ENCODE assay signal across 13 mouse cellular contexts in the genomic region with DNA sequence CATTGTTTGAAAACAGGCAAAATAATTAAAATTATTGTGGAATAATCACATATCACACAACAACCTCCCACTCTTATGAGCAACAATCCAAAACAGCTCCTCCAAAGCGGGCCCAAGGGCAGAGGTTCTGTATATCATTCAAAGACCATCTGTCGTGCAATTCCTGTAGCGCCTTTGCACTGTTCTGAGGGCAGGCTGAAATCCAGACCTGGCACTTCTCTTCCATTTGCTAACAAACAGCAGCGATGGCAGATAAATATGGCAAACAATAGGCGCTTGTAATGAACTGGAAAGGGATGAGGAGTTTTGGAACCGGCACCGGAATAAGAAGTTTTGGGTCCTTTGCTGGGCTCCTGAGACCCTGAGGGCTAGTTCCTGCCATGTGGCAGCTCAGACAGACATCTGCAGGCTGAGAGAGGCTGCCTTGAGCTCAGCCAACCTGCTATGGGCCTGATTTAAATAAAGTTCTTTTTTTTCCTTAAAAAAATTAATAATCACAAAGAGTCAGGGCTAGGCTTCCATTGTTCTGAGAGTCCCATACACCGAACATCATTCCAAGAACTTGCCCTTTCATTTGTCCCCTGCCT.
DNase-seq lines count a peak whose midpoint lies in the region; ATAC-seq and TF ChIP-seq lines count a peak whose summit lies in the region.
"Had no signal": no experiment of that assay in that cellular context is flagged by ENCODE, and none has a peak within 500 bp of the region (broad histone marks: within the 10 kb centered on the region; RNA-seq: fewer than 3 reads in every experiment).

No protein-coding gene starts in this region.

- TF ChIP-seq CTCF in lung, postnatal 0 days (IDR thresholded peaks at IDR 0.05) = no peak

- H3K27me3 ChIP-seq in forebrain, embryonic 15.5 days = no peaks in the 10 kb centered on the region
- no peaks in the 10 kb centered on the region for H3K27me3 ChIP-seq in hindbrain, embryonic 15.5 days
- no peaks in the 10 kb centered on the region for H3K27me3 ChIP-seq in neural tube, embryonic 14.5 days (ENCODE audit: control insufficient read depth, insufficient read depth, low read length)
- H3K27me3 ChIP-seq in lung, postnatal 0 days (replicated peaks; ENCODE audit: insufficient read depth, low read length) = no peaks in the 10 kb centered on the region
- H3K27me3 ChIP-seq: intestine, embryonic 15.5 days had no signal

- no peak for TF ChIP-seq EP300 in lung, postnatal 0 days (IDR thresholded peaks at IDR 0.05)

- no peaks in the 10 kb centered on the region for H3K36me3 ChIP-seq in forebrain, embryonic 15.5 days
- H3K36me3 ChIP-seq in hindbrain, embryonic 15.5 days = no peaks in the 10 kb centered on the region
- H3K36me3 ChIP-seq in neural tube, embryonic 14.5 days (ENCODE audit: control insufficient read depth, insufficient read depth, low read length) = no peaks in the 10 kb centered on the region
- H3K36me3 ChIP-seq in lung, postnatal 0 days (ENCODE audit: insufficient read depth, low read length) = no peaks in the 10 kb centered on the region
- H3K36me3 ChIP-seq: G1E; intestine, embryonic 15.5 days had no signal

- ATAC-seq in forebrain, embryonic 15.5 days (replicated peaks) = peak; percentile 77
- peak; percentile 80 for ATAC-seq in hindbrain, embryonic 15.5 days (ENCODE audit: low FRiP score, low read depth)
- ATAC-seq in neural tube, embryonic 14.5 days (ENCODE audit: low read depth) = peak; percentile 72
- ATAC-seq in lung, postnatal 0 days = no peak
- ATAC-seq: intestine, embryonic 15.5 days had no signal

- no peak overlapping the region for H3K4me3 ChIP-seq in forebrain, embryonic 15.5 days
- H3K4me3 ChIP-seq in hindbrain, embryonic 15.5 days = no peak overlapping the region
- H3K4me3 ChIP-seq in neural tube, embryonic 14.5 days (ENCODE audit: low read depth, low read length) = no peak overlapping the region
- H3K4me3 ChIP-seq in lung, postnatal 0 days (ENCODE audit: low read depth, low read length) = no peak overlapping the region
- H3K4me3 ChIP-seq: gastrocnemius, adult 2 months; intestine, embryonic 15.5 days had no signal

- peak overlapping the region; percentile 16 for H3K27ac ChIP-seq in forebrain, embryonic 15.5 days (replicated peaks)
- peak overlapping the region; percentile 61 for H3K27ac ChIP-seq in hindbrain, embryonic 15.5 days (replicated peaks)
- peak overlapping the region; percentile 22; the same call in 1 of the 2 replicates for H3K27ac ChIP-seq in neural tube, embryonic 14.5 days (ENCODE audit: low read depth, low read length)
- no peak overlapping the region for H3K27ac ChIP-seq in lung, postnatal 0 days (ENCODE audit: low read length)
- H3K27ac ChIP-seq: gastrocnemius, adult 2 months; intestine, embryonic 15.5 days; kidney, postnatal 0 days had no signal

- no peak overlapping the region for H3K9ac ChIP-seq in forebrain, embryonic 15.5 days (replicated peaks)
- H3K9ac ChIP-seq in hindbrain, embryonic 15.5 days = no peak overlapping the region
- H3K9ac ChIP-seq in neural tube, embryonic 14.5 days (replicated peaks; ENCODE audit: low read depth, low read length) = no peak overlapping the region
- H3K9ac ChIP-seq in lung, postnatal 0 days (replicated peaks; ENCODE audit: low read depth) = no peak overlapping the region
- H3K9ac ChIP-seq: intestine, embryonic 15.5 days had no signal

- H3K4me2 ChIP-seq in forebrain, embryonic 15.5 days (replicated peaks) = no peak overlapping the region
- H3K4me2 ChIP-seq in hindbrain, embryonic 15.5 days = no peak overlapping the region
- no peak overlapping the region for H3K4me2 ChIP-seq in neural tube, embryonic 14.5 days (ENCODE audit: low read depth, low read length)
- no peak overlapping the region for H3K4me2 ChIP-seq in lung, postnatal 0 days (replicated peaks; ENCODE audit: low read depth, low read length)
- H3K4me2 ChIP-seq: intestine, embryonic 15.5 days had no signal

- H3K4me1 ChIP-seq in forebrain, embryonic 15.5 days = peaks cover 22% of the 10 kb centered on the region
- peaks cover 4% of the 10 kb centered on the region; the same call in 1 of the 2 replicates for H3K4me1 ChIP-seq in hindbrain, embryonic 15.5 days (replicated peaks)
- H3K4me1 ChIP-seq in neural tube, embryonic 14.5 days (ENCODE audit: control insufficient read depth, insufficient read depth, low read length) = no peaks in the 10 kb centered on the region
- H3K4me1 ChIP-seq in lung, postnatal 0 days (ENCODE audit: insufficient read depth, low read depth, low read length) = no peaks in the 10 kb centered on the region
- H3K4me1 ChIP-seq: intestine, embryonic 15.5 days had no signal

- no peaks in the 10 kb centered on the region for H3K9me3 ChIP-seq in forebrain, embryonic 15.5 days
- no peaks in the 10 kb centered on the region for H3K9me3 ChIP-seq in hindbrain, embryonic 15.5 days
- no peaks in the 10 kb centered on the region for H3K9me3 ChIP-seq in neural tube, embryonic 14.5 days (ENCODE audit: control insufficient read depth, low read length)
- H3K9me3 ChIP-seq in lung, postnatal 0 days (ENCODE audit: low read length) = no peaks in the 10 kb centered on the region
- H3K9me3 ChIP-seq: G1E; intestine, embryonic 15.5 days had no signal

- WGBS in forebrain, embryonic 15.5 days = 47% methylated on average over 8 of the region's 8 CpGs
- WGBS in hindbrain, embryonic 15.5 days = 44% methylated on average over 8 of the region's 8 CpGs
- 53% methylated on average over 8 of the region's 8 CpGs for WGBS in neural tube, embryonic 14.5 days
- WGBS in lung, postnatal 0 days = 57% methylated on average over 8 of the region's 8 CpGs

- DNase-seq in layer of hippocampus, postnatal 14 days (ENCODE audit: low spot score in 2 of 2) = peak; percentile 34 to 71
- no peak for DNase-seq in layer of hippocampus, postnatal 25 days (ENCODE audit: extremely low spot score in 1 of 2, low spot score in 1 of 2)
- DNase-seq in right cerebral cortex, adult 2 months (ENCODE audit: low spot score in 2 of 2) = no peak
- no peak for DNase-seq in lung, postnatal 0 days (ENCODE audit: low spot score)
- DNase-seq: adrenal gland, adult 2 months; gastrocnemius, adult 2 months; lung, adult 2 months had no signal

Comparison
In these comparisons a context has a peak if more than half of its experiments do, and no peak if none do; other contexts are left out.
1. DNase-seq: peak in layer of hippocampus, postnatal 14 days (2 of 2); none in layer of hippocampus, postnatal 25 days (0 of 2), right cerebral cortex, adult 2 months (0 of 2) and lung, postnatal 0 days (single experiment).